Mouse (Mus musculus) cerebellum, adult 11-12 months (tissue): ENCODE data around the gene C2cd2l.
A peak's percentile ranks its signal among the peaks of the same experiment; 100 is the strongest.
"Not testable (repeated sequence)": the region's sequence is repeated elsewhere in the genome, so short reads cannot be mapped to it uniquely, and the experiment has no call there.

Experiments used
- DNase-seq: peaks from one replicate; pipeline ENCODE4 v3.0.0; 2022

C2cd2l gene

GRCm38 (mm10) chr9:44335331-44336092 lies 15.4 kb upstream of the C2cd2l start:
- peak; percentile 53 for DNase-seq

- peak; percentile 100 for DNase-seq
Measured at GRCm38 (mm10) chr9:44334396-44335330, 14.6 kb upstream of the C2cd2l start, which contains the start of gene H2afx. Gene H2afx (plus strand): TSS chr9:44334694.

- DNase-seq = peak; percentile 65
Measured at GRCm38 (mm10) chr9:44332918-44333638, 13.0 kb upstream of the C2cd2l start.

DNA sequence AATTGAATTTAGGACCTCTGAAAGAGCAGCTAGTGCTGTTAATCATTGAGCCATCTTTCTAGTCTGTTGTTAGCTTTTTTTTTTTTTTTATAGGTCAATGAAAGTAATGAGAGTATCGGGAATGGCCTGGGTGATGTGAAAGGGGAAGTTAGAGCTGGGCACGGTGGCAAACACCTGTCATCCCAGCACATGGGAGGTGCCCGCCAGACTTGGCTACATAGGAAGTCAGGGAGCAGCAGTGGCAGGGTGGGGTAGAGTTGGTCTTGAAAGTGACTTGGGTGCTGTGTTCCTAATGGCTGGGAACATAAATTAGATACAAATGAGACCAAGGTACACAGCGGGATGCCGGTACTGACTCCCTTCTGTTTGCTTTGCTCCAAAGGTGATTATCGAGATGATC lies 10.7 kb upstream of the C2cd2l start:
- no peak for DNase-seq

GRCm38 (mm10) chr9:44327926-44328325 lies 7.8 kb upstream of the C2cd2l start:
- DNase-seq = no peak

DNA sequence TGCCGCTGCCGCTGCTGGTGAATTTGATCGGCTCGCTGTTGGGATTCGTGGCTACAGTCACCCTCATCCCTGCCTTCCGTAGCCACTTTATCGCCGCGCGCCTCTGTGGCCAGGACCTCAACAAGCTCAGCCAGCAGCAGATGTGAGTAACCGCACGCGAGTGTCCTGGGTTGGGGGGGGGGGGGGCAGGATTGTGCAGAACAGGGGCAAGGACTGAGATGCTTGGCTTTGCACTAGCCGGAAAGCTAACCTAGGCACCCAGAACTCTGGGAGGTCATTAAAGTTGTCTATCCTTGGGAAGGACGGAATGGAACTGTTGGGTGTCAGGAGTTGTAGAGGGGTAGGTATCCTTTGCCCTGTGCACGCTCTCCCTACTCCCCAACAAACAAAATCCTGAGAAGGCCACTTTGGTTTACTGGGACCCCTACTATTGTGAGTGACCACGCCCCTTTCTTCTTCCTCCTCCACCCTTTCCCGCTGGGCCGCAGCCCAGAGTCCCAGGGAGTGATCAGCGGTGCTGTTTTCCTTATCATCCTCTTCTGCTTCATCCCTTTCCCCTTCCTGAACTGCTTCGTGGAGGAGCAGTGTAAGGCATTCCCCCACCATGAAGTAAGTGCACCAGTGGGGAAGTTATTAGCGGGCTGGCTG lies 7.1 kb upstream of the C2cd2l start:
- DNase-seq = no peak

- DNase-seq = peak; percentile 86
Measured at GRCm38 (mm10) chr9:44326371-44327063, 6.4 kb upstream of the C2cd2l start.

DNA sequence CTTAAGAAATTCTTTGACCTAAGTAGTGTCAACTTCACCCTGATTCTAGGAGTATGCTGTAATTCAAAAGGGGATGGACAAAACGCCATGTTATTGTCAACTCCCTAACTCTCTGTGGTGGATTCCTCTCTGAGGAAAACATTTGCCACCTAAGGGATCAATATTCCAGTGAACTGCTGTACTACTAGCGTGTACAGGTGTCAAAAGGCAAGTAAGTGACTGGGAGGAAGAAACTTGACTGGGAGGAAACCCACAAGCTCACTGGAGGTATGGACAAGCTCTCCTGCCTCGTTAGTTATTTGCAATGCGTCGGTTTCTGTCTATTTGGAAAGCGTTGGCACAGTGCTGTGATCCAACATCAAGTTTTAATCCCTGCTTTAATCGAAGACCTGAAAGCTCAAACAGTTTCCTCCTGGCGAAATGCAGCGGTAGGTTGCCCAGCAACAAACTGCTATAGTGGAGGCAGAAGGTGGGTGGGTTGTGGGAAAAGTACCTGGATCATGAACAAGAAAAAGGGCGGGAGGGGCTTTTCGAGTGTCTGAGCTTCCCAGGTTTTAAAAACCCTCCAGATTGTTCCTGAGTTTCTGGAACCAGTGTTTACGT lies 5.8 kb upstream of the C2cd2l start, which contains the start of gene Dpagt1:
Gene Dpagt1, plus strand, starts transcription at position 252 of the 603 bp plus-strand sequence.
- DNase-seq = no peak

GRCm38 (mm10) chr9:44325032-44325767 lies 5.1 kb upstream of the C2cd2l start:
- DNase-seq = not testable (repeated sequence)

DNA sequence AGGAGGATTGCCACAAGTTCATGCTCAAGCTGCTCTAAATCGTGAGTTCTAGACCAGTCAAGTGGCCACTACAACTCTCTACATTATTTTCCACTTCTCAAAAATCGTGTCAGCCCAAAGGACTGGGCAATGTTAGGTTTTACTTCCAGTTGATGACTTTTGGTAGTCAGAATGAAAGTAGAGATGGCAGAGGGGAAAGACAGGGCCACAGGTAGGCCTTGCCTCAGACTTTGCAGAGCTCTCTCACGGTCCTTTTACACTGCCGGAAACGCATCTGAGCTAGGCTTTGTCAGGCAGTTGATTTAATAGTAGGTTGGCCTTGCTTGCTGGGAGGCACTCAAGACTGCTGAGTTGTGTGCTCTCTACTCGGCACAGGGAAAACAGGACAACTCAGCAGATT lies 4.1 kb upstream of the C2cd2l start:
- DNase-seq = no peak

DNA sequence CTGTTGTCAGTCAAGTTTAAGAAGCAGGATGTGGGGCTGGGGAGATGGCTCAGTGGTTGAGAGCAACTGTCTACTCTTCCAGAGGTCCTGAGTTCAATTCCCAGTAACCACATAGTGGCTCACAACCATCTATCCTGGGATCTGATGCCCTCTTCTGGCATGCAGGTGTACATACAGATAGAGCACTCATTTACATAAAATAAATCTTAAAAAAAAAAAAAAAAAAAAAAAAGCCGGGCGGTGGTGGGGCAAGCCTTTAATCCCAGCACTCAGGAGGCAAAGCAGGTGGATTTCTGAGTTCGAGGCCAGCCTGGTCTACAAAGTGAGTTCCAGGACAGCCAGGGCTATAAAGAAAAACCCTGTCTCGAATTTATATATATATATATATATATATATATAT lies 3.6 kb upstream of the C2cd2l start:
- not testable (repeated sequence) for DNase-seq

DNA sequence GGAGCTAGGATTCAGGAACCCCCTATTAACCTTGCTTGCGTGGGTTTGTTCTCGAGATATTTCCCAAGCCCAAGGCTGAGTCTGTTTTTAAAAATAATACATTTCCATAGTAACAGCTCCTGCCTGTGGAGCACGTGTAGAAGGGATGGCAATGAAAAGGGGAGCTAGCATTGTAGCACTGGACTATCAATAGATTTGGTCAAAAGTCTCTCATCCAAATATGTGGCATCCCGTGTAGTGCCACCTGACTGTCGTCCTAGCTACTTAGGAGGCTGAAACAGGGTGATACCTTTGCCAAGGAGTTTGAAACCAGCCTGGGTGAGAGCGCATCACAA lies 681 bp upstream of the C2cd2l start:
- DNase-seq = no peak

DNA sequence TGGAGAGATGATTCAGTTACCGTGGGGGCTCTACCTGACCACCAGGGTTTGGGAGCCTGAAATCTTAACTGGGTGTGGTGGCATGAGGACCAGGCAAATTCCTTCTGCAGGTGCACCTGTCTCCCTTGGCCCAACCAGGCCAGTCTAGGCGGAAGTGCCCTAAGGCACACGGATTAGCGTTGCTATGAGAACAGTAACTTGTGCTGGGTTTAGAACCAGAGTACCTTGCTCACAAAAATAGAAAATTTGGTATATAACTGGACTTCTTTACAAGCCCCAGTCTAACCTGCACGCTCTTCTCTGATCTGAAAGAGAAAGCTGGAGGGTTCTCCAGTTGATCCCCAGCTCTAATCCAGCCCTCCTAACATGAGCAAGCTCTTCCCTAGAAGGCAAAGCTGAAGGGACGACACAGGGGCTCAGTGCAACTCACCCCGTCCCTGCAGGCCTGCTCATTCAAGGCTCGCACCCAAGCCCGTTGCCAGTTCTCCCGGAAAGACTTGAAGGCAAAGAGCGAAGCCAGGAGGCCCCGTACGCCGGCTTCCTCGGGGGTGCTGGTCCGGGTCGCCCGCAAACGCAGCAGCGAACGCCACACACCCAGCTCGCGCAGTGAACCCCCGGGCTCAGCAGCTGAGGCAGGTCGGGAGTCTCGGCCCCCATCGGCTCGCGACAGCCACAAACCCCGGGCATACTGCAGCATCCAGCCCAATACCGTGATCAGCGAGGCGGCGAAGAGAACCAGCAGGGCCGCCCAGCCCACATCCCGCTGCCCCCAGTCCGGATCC lies 789 bp downstream of the C2cd2l start:
- peak; percentile 55 for DNase-seq

GRCm38 (mm10) chr9:44318826-44319095 lies 1.3 kb downstream of the C2cd2l start:
- DNase-seq = no peak

- no peak for DNase-seq
Measured at GRCm38 (mm10) chr9:44318076-44318825, 1.8 kb downstream of the C2cd2l start.

DNA sequence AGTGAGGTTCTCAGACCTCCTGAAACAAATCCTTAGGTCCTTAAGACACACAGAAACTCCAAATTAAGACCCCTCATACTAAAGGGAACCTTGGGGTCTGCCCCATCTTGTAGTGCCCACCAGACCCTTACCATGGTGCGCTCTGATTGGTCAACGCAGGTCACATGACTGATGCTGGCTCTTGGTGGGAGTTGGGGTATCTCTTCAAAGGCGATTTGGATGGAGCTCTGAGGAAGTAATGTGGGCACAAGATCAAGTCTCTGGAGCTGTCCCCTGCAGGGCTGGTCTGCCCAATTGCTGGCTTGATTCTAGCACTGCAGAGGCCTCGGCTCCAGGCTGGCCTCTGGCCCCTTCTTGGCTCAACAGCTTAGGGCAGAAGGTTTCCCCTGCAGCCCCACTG lies 2.6 kb downstream of the C2cd2l start:
- no peak for DNase-seq

GRCm38 (mm10) chr9:44314910-44315309 lies 5.2 kb downstream of the C2cd2l start:
- no peak for DNase-seq

GRCm38 (mm10) chr9:44314257-44314547 lies 5.9 kb downstream of the C2cd2l start:
- no peak for DNase-seq

GRCm38 (mm10) chr9:44313476-44314256 lies 6.4 kb downstream of the C2cd2l start:
- DNase-seq = peak; percentile 65
